Mouse (Mus musculus) neural tube, embryonic 14.5 days (tissue): ENCODE measurements around the gene Chsy1. TPM values are rescaled to one million over a fixed set of nuclear protein-coding genes. Genes with fewer than 3 reads are reported as not detected.

Experiments
- ATAC-seq: fragments of 200-750 bp; cut with Nextera tagmentation; 2 replicates; pipeline ENCODE4 v1.8.0; 2017; ENCODE audit warnings: low read depth, mild to moderate bottlenecking, moderate TSS enrichment, moderate library complexity
- H3K27ac ChIP-seq: fragments of 300-500 bp; sonication (generic); 2 replicates; pipeline ENCODE4 v1.5.1; 2014; ENCODE audit warnings: low read depth, mild to moderate bottlenecking, control low read depth, low read length, moderate library complexity, mixed read lengths
- H3K27me3 ChIP-seq: fragments of 300-500 bp; sonication (generic); 2 replicates; pipeline ENCODE4 v1.6.1; 2014; ENCODE audit warnings: low read length; ENCODE audit not compliant: control insufficient read depth, insufficient read depth
- H3K36me3 ChIP-seq: fragments of 300-500 bp; sonication (generic); 2 replicates; pipeline ENCODE4 v1.6.1; 2014; ENCODE audit warnings: low read length, mixed read lengths; ENCODE audit not compliant: control insufficient read depth, insufficient read depth
- H3K4me1 ChIP-seq: fragments of 300-500 bp; sonication (generic); 2 replicates; pipeline ENCODE4 v1.6.1; 2014; ENCODE audit warnings: low read length; ENCODE audit not compliant: control insufficient read depth, insufficient read depth
- H3K4me2 ChIP-seq: fragments of 300-500 bp; sonication (generic); 2 replicates; pipeline ENCODE4 v1.6.1; 2014; ENCODE audit warnings: mild to moderate bottlenecking, low read depth, low read length, control low read depth
- H3K4me3 ChIP-seq: fragments of 300-500 bp; sonication (generic); 2 replicates; pipeline ENCODE4 v1.5.1; 2014; ENCODE audit warnings: low read depth, low read length, control low read depth, mixed read lengths
- H3K9ac ChIP-seq: fragments of 300-500 bp; sonication (generic); replicated peaks from 2 replicates; pipeline ENCODE4 v1.6.1; 2014; ENCODE audit warnings: low read depth, mild to moderate bottlenecking, control low read depth, low read length, mixed read lengths
- H3K9me3 ChIP-seq: fragments of 300-500 bp; sonication (generic); 2 replicates; pipeline ENCODE4 v1.6.1; 2016; ENCODE audit warnings: low read length; ENCODE audit not compliant: control insufficient read depth
- WGBS: fragments of 180-500 bp; shearing (Covaris S2); extraction: QIAGEN DNeasy Blood & Tissue Kit; methylation state at CpG from one replicate; pipeline ENCODE4 v1.1.7; 2014; 5-methylcytosine and 5-hydroxymethylcytosine counted together
- polyA plus RNA-seq: library from polyadenylated mRNA; unstranded; fragments of >200 nt; fragmentation: Nextera tagmentation; extraction: Ambion mirVana; gene quantifications from 2 replicates; pipeline ENCODE4 v1.2.1, GENCODE M21; 2014

Gene Chsy1
- polyA plus RNA-seq, 1 experiment from 2014 or later, result 16.4 TPM

GRCm38 (mm10) chr7:66116906-66117482 is 7.7 kb downstream of the Chsy1 start:
- Histone ChIP-seq H3K36me3 (no peaks in the 10 kb centered on the region), H3K27me3 (no peaks in the 10 kb centered on the region), H3K4me3 (no peak overlapping the region), H3K9me3 (no peaks in the 10 kb centered on the region), H3K9ac (no peak overlapping the region), H3K4me1 (peaks cover 20% of the 10 kb centered on the region; the same call in 1 of the 2 replicates), H3K27ac (no peak overlapping the region), H3K4me2 (no peak overlapping the region)
- ATAC-seq, result no peak
- WGBS, result 86% methylated on average over 8 of the region's 8 CpGs

GRCm38 (mm10) chr7:66118046-66118445 is 8.7 kb downstream of the Chsy1 start:
- Histone ChIP-seq H3K4me3 (no peak overlapping the region), H3K9me3 (no peaks in the 10 kb centered on the region), H3K4me2 (no peak overlapping the region), H3K27ac (no peak overlapping the region), H3K9ac (no peak overlapping the region), H3K4me1 (peaks cover 15% of the 10 kb centered on the region; the same call in 1 of the 2 replicates), H3K36me3 (no peaks in the 10 kb centered on the region), H3K27me3 (no peaks in the 10 kb centered on the region)
- ATAC-seq, result no peak
- WGBS, result 86% methylated on average over 3 of the region's 3 CpGs

GRCm38 (mm10) chr7:66118796-66119195 is 9.5 kb downstream of the Chsy1 start:
- H3K27me3 ChIP-seq, result no peaks in the 10 kb centered on the region
- ATAC-seq, result no peak
- no peak overlapping the region for H3K4me2 ChIP-seq
- no peak overlapping the region for H3K4me3 ChIP-seq
- H3K9ac ChIP-seq, result no peak overlapping the region
- H3K9me3 ChIP-seq, result no peaks in the 10 kb centered on the region
- peaks cover 13% of the 10 kb centered on the region; the same call in 1 of the 2 replicates for H3K4me1 ChIP-seq
- no peaks in the 10 kb centered on the region for H3K36me3 ChIP-seq
- 72% methylated on average over 7 of the region's 7 CpGs for WGBS
- no peak overlapping the region for H3K27ac ChIP-seq

- H3K4me2 ChIP-seq, result no peak overlapping the region
- no peaks in the 10 kb centered on the region for H3K27me3 ChIP-seq
- no peak for ATAC-seq
- no peak overlapping the region for H3K4me3 ChIP-seq
- no peaks in the 10 kb centered on the region for H3K9me3 ChIP-seq
- H3K36me3 ChIP-seq, result peaks cover under 1% of the 10 kb centered on the region; the same call in 1 of the 2 replicates
- peaks cover 13% of the 10 kb centered on the region; the same call in 1 of the 2 replicates for H3K4me1 ChIP-seq
- 53% methylated on average over 1 of the region's 1 CpGs for WGBS
- H3K27ac ChIP-seq, result no peak overlapping the region
- H3K9ac ChIP-seq, result no peak overlapping the region
Measured at GRCm38 (mm10) chr7:66120139-66120538, 10.8 kb downstream of the Chsy1 start.

DNA sequence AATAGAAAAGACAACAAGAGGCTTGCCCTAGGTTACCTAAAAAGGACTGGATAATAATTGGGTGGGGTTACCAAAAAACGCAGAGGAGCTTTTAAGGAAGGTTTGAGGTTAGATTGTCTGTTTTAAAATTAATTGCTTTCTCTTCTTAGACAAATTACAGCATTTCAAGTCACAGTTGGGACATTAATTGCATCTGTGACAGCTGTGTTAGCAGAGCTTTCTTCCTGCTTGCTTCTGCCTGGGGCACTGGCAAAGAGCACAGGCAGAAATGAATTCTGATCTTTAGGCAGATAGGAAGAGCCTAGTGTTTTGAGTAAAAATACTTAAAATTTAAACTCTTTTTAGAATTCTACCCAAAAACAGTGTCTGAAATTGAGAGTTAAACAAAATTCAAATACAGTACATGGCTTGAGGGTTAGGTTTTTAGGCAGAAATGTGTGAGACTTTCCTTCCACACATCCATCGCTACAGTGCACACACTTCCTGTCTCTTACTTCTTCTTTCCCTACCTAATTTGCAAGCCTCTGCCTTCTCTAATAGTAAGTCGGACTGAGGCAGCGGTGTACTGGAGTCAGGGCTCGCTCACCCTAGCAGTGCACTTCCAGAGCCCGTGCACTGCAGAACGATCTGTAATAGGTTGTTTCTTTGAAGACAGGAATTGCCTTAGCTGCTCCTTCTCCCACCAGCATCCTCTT is 11.5 kb downstream of the Chsy1 start:
- Histone ChIP-seq H3K27me3 (no peaks in the 10 kb centered on the region), H3K36me3 (peaks cover 4% of the 10 kb centered on the region; the same call in 1 of the 2 replicates), H3K4me3 (no peak overlapping the region), H3K4me2 (no peak overlapping the region), H3K4me1 (peaks cover 13% of the 10 kb centered on the region; the same call in 1 of the 2 replicates), H3K27ac (no peak overlapping the region; the same call in 1 of the 2 replicates), H3K9ac (no peak overlapping the region), H3K9me3 (no peaks in the 10 kb centered on the region)
- WGBS, result 55% methylated on average over 7 of the region's 7 CpGs
- ATAC-seq, result no peak

GRCm38 (mm10) chr7:66124551-66124968 is 15.2 kb downstream of the Chsy1 start:
- Histone ChIP-seq H3K36me3 (peaks cover 13% of the 10 kb centered on the region; the same call in 1 of the 2 replicates), H3K27ac (no peak overlapping the region), H3K9ac (no peak overlapping the region), H3K4me2 (no peak overlapping the region), H3K4me1 (peaks cover 28% of the 10 kb centered on the region; the same call in 1 of the 2 replicates), H3K27me3 (no peaks in the 10 kb centered on the region), H3K4me3 (no peak overlapping the region), H3K9me3 (no peaks in the 10 kb centered on the region)
- 77% methylated on average over 11 of the region's 11 CpGs for WGBS
- ATAC-seq, result no peak

- peaks cover 13% of the 10 kb centered on the region; the same call in 1 of the 2 replicates for H3K36me3 ChIP-seq
- no peak overlapping the region for H3K27ac ChIP-seq
- H3K9me3 ChIP-seq, result no peaks in the 10 kb centered on the region
- 92% methylated on average over 14 of the region's 14 CpGs for WGBS
- H3K4me1 ChIP-seq, result peaks cover 22% of the 10 kb centered on the region; the same call in 1 of the 2 replicates
- no peak overlapping the region for H3K9ac ChIP-seq
- ATAC-seq, result no peak
- no peaks in the 10 kb centered on the region for H3K27me3 ChIP-seq
- H3K4me2 ChIP-seq, result no peak overlapping the region
- no peak overlapping the region for H3K4me3 ChIP-seq
Measured at GRCm38 (mm10) chr7:66125368-66125767, 16.1 kb downstream of the Chsy1 start.

DNA sequence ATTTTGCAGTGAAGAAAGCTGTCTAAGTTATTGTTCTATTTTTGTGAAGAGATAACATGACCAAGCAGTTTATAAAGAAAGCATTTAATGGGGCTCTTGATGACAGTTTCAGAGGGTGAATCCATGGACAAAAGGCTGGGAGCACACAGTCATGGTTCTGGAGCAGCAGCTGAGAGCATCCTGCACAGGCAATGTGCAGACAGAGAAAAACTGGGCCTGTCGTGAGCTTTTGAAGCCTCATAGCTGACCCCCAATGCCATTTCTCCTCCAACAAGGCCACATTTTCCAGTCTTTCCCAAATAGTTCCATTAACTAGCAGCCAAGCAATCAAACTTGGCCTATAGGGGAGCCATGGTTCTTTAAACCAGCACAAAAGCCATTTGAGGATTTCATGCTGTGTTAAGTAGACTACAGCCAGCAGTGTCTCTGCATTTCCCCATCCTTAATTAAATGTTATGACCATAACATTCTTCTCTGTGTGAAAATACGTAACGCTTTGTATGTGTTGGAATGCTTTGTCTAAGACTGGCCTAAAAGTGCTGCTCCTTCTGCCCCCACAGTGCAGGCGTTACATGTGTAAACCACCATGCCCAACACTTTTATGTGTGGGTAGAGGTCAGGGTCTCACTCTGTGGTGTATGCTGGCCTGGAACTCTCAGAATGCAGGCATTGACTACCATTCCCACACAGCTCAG is 18.8 kb downstream of the Chsy1 start:
- peak; percentile 73; the same call in 1 of the 2 replicates for ATAC-seq
- H3K27ac ChIP-seq, result no peak overlapping the region
- no peak overlapping the region for H3K9ac ChIP-seq
- H3K4me3 ChIP-seq, result no peak overlapping the region
- H3K9me3 ChIP-seq, result no peaks in the 10 kb centered on the region
- peaks cover 13% of the 10 kb centered on the region; the same call in 1 of the 2 replicates for H3K36me3 ChIP-seq
- WGBS, result 32% methylated on average over 4 of the region's 4 CpGs
- no peaks in the 10 kb centered on the region for H3K27me3 ChIP-seq
- peaks cover 15% of the 10 kb centered on the region; the same call in 1 of the 2 replicates for H3K4me1 ChIP-seq
- H3K4me2 ChIP-seq, result no peak overlapping the region
